Mouse (Mus musculus): Measurements from ENCODE around the gene Cpsf2. TPM values are rescaled to one million over a fixed set of nuclear protein-coding genes. Genes with fewer than 3 reads are reported as not detected.

The Cpsf2 gene
- polyA plus RNA-seq, 1 experiment from 2014 or later, result 26.2 TPM

Other genes with a start within 250 kb of the Cpsf2 start
- 98.0 and 100 TPM in 2 replicates for gene Fbln5, start 156.9 kb upstream of the Cpsf2 start, polyA plus RNA-seq (2016; fragmentation: Nextera tagmentation; extraction: Ambion mirVana)
- gene Trip11, start 62.7 kb upstream of the Cpsf2 start, polyA plus RNA-seq (2016; fragmentation: Nextera tagmentation; extraction: Ambion mirVana), result 22.9 and 23.4 TPM in 2 replicates
- 10.6 and 11.0 TPM in 2 replicates for gene Atxn3, start 17.7 kb upstream of the Cpsf2 start, polyA plus RNA-seq (2016; fragmentation: Nextera tagmentation; extraction: Ambion mirVana)
- 4.0 and 4.4 TPM in 2 replicates for gene Slc24a4, start 152.7 kb downstream of the Cpsf2 start, polyA plus RNA-seq (2016; fragmentation: Nextera tagmentation; extraction: Ambion mirVana)

Measured in heart, embryonic 12.5 days (tissue).